Mouse (Mus musculus) thymus, postnatal 10 days (tissue): ENCODE data around the gene Prok2.
A peak's percentile ranks its signal among the peaks of the same experiment; 100 is the strongest.

Experiments
- DNase-seq, 2 experiments: peaks; one replicate each; pipeline ENCODE4 v3.0.0; 2021; ENCODE audit warnings: low spot score in 2 of 2

Gene Prok2

DNA sequence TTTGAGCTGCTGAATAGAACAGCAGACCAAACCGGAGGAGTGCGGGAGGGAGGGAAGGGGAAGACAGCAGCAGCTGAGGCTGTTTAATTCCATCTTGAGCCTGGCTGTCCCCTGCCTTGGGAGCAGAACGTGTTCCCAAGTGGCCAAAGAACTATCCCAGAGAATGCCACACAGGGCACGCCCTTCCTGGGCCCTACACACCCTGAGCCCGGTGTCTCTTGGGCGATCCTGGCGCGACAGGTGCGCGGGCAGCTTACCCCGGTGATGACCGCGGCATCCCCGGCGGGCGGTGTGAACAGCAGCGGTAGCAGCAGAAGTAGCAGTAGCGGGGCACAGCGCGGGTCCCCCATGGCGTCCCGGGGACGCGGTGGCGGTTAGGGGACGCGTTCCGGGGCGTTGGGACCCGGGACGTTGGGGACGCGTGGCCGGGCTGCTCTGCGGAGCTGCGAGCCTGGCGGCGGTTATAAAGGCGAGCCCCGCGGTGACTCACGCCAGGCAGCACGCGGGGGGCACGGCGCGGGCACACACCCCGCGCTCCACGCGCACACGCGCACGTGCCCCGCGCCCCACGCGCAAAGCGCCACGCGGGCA lies at the start of gene Prok2:
Prok2 (minus strand) TSS at position 422 of the 591 bp plus-strand sequence.
- DNase-seq = peak in 1 of 2 experiments; percentile 4

DNA sequence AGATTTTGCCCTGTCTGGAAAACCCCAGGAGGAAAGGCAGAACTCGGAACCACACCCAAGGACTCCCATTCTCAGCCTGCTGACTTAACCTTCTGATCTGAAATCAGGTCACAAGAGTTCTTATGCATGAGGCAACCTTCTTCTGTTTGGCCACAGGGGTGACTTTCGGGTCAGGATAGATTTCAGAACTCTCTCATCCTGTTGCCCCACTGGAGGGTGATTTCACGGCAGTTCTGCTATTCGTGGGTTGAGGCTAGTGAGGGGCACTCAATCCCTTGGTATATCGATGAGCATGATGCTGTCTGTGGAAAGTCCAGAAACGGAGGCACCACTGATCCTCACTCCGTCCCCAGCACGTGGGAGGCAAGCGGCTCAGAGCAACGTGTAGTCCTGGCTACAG lies 48.5 kb upstream of the Prok2 start:
- no peak for DNase-seq

DNA sequence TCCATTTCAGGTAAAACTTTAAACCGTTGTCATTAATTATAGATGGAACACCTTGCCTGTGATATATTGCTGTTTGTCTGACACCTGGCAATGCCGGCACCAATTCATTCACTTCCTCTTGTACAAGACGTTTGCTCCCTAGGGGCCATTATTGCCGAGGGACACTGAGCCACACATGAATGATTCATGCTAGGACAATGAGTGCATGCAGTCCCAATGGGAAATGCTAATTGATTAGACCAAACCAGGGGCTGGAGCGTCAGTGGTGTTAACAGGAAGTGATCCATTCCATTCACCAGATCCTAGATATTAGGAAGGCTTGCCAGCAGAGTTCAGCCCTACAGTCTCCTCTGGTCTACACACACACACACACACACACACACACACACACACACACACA lies 42.3 kb upstream of the Prok2 start:
- no peak for DNase-seq

DNA sequence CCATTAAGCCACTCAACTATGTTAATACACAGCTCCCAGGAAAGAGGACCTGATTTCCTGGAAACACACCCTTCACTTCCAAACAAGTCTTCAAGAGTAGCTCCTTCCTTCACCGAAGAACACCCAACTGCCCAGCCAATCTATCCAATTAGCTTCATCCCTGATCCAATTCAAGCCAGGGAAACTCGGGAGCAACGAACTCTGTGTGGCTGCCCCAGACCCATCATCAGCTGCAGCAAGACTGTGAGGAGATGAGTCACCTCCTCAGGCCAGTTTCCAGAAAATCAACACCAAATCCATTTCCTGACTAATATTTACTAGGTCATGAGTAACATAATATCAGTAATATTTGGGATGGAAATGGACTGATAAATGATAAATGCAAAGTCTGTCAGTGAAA lies 38.7 kb upstream of the Prok2 start:
- DNase-seq = no peak

DNA sequence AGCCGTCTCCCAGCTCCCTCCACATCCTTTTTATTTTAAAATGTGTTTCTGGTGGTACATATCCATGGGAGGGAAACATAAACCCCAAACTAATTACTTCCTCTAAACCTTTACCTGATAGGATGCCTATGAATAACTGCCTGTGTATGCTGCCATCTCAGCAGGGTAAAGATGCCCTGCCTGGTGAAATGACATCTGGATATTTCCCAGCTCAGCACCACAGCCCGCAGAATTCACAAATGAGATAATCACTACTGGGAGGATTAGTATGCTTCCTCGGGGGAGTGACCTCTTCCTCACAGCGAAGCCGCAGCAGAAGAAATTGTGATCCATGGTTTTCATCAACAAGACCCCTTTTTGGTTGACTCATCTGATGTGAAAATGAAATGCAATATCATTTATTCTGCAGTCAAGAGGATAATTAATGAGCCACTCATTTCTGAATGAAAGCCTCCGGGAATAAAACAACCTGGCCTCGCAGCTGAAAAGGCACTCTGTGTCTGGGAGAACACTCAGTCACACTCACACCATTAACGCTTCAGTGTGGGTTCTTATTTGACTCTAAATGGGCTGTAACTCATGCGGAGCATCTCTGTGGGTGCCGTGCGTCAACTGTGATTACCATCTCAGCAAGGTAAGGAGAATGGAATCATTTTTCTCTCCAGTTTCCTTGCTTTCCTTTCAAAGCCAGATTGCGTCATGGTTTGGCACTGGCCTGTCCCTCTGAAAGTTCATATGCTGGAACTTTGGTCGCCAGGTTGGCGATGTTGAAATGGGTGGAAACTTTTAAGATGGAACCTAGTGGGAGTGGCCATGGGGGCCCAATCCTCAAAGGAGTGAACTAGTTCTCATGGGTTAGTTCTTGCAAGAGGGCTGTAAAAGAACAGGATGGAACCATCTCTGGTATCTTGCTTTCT lies 36.1 kb upstream of the Prok2 start:
- DNase-seq = no peak

DNA sequence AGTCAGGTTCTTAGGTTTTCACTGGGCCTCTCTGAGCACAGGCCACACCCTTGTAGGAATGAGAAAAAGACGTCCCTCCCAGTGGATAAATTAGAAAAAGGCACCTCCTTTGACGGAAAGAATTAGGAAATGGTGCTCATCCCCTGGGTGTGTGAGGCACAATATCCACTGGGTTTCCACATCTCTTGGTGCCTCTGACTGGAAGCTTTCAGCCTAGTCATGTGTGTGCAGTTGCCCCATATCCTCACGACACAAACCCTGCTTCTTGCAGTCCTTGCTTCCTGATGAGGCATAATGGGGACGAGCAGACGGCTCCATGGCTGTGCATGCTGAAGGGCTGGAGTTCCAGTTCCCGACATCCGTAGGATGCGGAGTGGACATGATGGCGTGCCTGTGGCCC lies 29.9 kb upstream of the Prok2 start:
- DNase-seq = no peak

DNA sequence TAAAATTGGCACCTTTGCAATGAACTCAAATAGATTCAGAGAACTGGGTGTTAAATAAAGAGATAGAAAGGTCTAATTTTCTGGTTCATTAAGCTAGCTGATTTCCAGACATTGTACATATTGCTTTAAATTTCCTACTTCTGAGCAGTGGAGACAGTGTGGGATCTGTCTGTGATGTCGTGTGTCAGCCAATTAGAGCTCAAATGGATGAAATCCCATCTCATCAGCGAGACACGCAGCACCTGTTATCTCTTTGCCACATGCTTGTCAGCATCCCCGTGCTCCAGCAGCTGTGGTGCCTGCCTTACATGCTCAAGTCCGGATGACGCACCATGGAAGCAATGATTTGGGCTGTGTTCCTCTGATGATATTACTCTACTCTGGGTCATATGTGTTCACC lies 25.1 kb upstream of the Prok2 start:
- no peak for DNase-seq

- DNase-seq = no peak
Measured at GRCm38 (mm10) chr6:99746275-99746674, 20.1 kb upstream of the Prok2 start.

- no peak for DNase-seq
Measured at GRCm38 (mm10) chr6:99742866-99743265, 16.7 kb upstream of the Prok2 start.

- DNase-seq = no peak
Measured at GRCm38 (mm10) chr6:99734666-99735065, 8.5 kb upstream of the Prok2 start.

- DNase-seq = no peak
Measured at GRCm38 (mm10) chr6:99732673-99733072, 6.5 kb upstream of the Prok2 start.

DNA sequence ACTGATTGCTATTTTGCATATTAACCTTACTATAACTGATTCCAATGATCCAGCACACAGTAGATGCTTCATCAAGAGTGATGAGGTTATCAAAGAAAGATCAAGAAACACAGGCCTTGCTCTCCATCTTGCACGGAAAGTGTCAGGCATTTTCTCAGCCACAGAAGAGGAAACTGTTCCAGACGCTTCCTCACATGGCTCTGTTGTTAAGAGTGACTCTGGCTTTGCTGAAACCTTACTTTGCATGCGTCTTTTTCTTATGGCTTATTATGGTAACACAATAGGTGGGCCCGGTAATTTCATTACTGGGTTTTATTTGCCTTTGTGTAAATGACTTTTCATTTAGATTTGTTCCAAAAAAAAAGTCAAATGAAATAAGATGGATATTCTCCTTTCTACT lies 5.7 kb upstream of the Prok2 start:
- DNase-seq = no peak

DNA sequence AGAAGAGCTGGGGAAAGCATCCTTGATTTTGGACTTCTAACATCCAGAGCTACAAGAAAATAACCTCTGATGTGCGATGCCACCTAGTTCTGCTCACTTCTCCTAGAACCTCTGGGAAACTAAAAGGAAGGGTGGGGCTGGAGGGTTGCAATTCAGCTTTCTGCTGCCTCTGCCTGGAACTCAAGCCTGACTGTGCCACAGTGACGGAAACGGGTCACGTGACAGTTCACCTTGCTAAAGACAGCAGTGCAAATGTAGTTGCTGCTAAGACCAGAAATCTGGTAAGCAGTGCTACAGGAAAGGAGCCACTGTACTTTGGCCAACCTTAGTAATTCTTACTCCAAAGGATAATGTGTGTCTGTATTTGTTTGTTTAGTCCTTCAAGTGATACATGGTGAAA lies 3.7 kb upstream of the Prok2 start:
- no peak for DNase-seq

- no peak for DNase-seq
Measured at GRCm38 (mm10) chr6:99726576-99727303, 548 bp upstream of the Prok2 start.

GRCm38 (mm10) chr6:99722390-99722789 lies 3.8 kb downstream of the Prok2 start:
- DNase-seq = no peak

DNA sequence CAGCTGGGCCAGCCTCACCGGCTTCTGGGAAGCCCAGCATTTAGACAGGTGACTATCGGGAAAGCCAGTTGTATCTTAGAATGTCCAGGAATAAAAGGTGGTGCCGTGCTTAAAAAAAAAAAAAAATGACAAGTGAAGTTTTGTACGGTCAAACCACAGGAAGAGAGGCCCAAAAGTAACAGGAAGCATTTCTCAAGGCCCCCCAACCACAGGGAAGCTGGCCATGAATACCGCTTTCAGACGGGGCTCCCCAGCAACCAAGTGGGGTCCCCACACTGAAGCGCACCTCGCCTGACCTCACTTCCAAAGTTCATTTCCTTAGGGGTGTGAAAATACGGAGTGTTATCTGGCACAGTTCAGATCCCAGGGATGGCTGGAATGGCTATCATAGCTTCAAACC lies 5.2 kb downstream of the Prok2 start:
- DNase-seq = no peak

DNA sequence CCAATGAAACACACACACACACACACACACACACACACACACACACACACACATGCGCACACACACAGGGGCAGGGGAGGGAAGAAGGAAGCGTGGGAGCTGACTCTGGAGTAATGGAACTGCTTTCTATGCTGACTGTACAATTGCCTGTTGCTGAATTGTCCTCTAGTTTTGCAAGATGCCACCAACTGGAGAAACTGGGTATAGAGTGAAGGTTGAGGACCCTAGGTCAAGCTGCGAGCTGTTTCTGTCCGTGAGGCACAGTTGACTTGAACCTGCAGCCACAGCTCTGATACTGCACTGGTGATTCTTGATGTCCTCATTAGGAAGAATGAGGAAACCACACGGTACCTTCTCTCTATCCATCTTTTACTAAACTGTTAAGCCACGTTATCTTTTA lies 10.3 kb downstream of the Prok2 start:
- no peak for DNase-seq

DNA sequence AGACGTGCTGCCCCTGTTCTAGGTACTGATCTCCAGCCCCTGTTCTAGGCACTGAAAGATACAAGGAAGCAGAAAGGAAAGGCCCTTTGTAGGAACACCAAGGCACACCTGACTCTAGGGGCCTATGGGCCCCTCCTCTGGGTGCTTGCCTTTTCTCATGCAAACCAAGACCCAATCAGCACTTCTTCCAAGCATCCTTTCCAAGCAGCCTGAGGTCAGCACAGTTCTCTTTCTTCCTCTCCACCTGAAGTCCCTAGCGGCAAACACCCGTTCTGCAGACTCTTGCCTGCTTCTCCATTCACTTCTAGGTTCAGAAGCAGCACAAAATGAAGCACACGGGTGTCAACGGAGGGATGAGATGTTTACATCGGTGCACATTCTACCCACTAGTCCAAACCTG lies 11.0 kb downstream of the Prok2 start:
- DNase-seq = no peak

GRCm38 (mm10) chr6:99713256-99713655 lies 12.9 kb downstream of the Prok2 start:
- no peak for DNase-seq

DNA sequence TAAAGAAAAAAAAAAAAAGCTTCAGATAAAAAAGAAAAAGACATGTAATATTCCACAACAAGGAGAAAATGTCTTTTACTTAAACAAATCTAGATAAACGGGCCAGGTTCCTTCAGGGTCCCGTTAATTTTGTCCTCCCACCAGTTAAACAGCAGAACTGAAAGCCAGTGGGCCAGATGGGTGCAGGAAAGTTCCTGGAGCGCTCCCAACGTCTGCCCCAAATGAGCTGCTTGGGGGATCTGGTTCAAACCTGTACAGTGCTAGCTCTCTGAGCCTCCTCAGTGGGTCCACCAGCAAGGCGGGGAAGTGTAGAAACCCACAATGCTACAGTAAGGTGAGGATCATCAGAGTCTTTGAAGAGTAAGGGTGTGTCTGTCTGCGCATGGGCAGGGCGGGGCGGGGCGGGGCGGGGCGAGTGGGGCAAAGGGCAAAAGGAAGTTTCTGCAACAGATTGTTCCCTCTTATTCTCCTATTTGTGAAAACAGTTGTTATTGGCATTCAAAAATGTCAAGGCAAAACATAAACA lies 14.6 kb downstream of the Prok2 start:
- no peak for DNase-seq

DNA sequence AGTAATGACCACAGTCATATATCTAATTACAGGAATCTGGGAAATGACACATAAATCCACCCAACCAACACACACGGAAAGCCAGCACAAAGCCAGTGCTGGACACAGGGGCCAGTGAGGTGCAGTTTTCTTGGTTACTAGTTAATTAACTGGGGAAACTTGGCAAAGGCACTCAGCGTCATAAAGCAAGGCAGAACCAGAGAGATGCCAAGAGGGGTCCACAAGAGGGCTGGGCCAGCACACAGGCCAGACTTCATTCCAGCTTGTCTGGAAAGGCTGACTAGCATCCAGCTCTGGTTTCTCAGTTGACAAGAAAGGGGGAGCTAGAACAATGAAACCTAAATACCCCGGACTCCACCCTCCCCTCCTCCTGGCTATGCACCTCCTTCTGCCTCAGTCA lies 25.7 kb downstream of the Prok2 start:
- no peak for DNase-seq
